Mouse (Mus musculus) midbrain, postnatal 0 days (tissue): ENCODE data around the gene Pate2. TPM values are rescaled to one million over a fixed set of nuclear protein-coding genes. Genes with fewer than 3 reads are reported as not detected.

Experiments
- ATAC-seq: fragments of 200-750 bp; cut with Nextera tagmentation; 2 replicates; pipeline ENCODE4 v1.8.0; 2017; ENCODE audit warnings: moderate number of reproducible peaks, mild to moderate bottlenecking, moderate TSS enrichment, moderate library complexity; ENCODE audit not compliant: low FRiP score
- DNase-seq: peaks from one replicate; pipeline ENCODE4 v3.0.0-alpha.2; 2015; ENCODE audit warnings: low spot score
- H3K27ac ChIP-seq: fragments of 300-500 bp; sonication (generic); 2 replicates; pipeline ENCODE4 v1.5.1; 2014; ENCODE audit warnings: low read depth, mild to moderate bottlenecking, low read length, mixed read lengths
- H3K27me3 ChIP-seq: fragments of 300-500 bp; sonication (generic); 2 replicates; pipeline ENCODE4 v1.6.1; 2014; ENCODE audit warnings: low read length, control low read depth, mixed read lengths; ENCODE audit not compliant: insufficient read depth
- H3K36me3 ChIP-seq: fragments of 300-500 bp; sonication (generic); 2 replicates; pipeline ENCODE4 v1.6.1; 2014; ENCODE audit warnings: low read length, control low read depth, mixed read lengths; ENCODE audit not compliant: insufficient read depth
- H3K4me1 ChIP-seq: fragments of 300-500 bp; sonication (generic); 2 replicates; pipeline ENCODE4 v1.6.1; 2014; ENCODE audit warnings: mild to moderate bottlenecking, control low read depth, antibody characterized with exemption, low read length, mixed read lengths; ENCODE audit not compliant: insufficient read depth
- H3K4me2 ChIP-seq: fragments of 300-500 bp; sonication (generic); 2 replicates; pipeline ENCODE4 v1.6.1; 2014; ENCODE audit warnings: low read depth, mild to moderate bottlenecking, low read length, mixed read lengths; ENCODE audit not compliant: poor library complexity, severe bottlenecking
- H3K4me3 ChIP-seq: fragments of 300-500 bp; sonication (generic); 2 replicates; pipeline ENCODE4 v1.5.1; 2014; ENCODE audit warnings: low read depth, mild to moderate bottlenecking, low read length, moderate library complexity
- H3K9ac ChIP-seq: fragments of 300-500 bp; sonication (generic); replicated peaks from 2 replicates; pipeline ENCODE4 v1.6.1; 2014; ENCODE audit warnings: mild to moderate bottlenecking, low read length, moderate library complexity, mixed read lengths; ENCODE audit not compliant: poor library complexity, severe bottlenecking
- H3K9me3 ChIP-seq: fragments of 300-500 bp; sonication (generic); 2 replicates; pipeline ENCODE4 v1.6.1; 2016; ENCODE audit warnings: low read length, control low read depth
- CTCF ChIP-seq: IDR thresholded peaks from 2 replicates; pipeline ENCODE4 v1.5.1; 2016; ENCODE audit warnings: antibody characterized with exemption, mild to moderate bottlenecking
- WGBS: fragments of 180-500 bp; shearing (Covaris S2); extraction: QIAGEN DNeasy Blood & Tissue Kit; methylation state at CpG from one replicate; pipeline ENCODE4 v1.1.7; 2014; 5-methylcytosine and 5-hydroxymethylcytosine counted together
- polyA plus RNA-seq: library from polyadenylated mRNA; unstranded; fragments of >200 nt; fragmentation: Nextera tagmentation; extraction: Ambion mirVana; gene quantifications from 2 replicates; pipeline ENCODE4 v1.2.1, GENCODE M21; 2015
- total RNA-seq: library from RNA; depleted of rRNA; stranded (reverse); fragments of >200 nt; gene quantifications from 2 replicates; pipeline ENCODE4 v1.2.3, GENCODE M21; 2014; rRNA removed

Pate2 gene
- 0.14 and 0.33 TPM in 2 replicates for total RNA-seq
- 0.42 and 0.54 TPM in 2 replicates for polyA plus RNA-seq

GRCm38 (mm10) chr9:35569571-35570534, at the start of gene Pate2, which contains the start of gene Hyls1:
Gene Pate2, plus strand, starts transcription at chr9:35570284.
Gene Hyls1, minus strand, starts transcription at chr9:35570398.
- Histone ChIP-seq H3K27ac (peak within 1 kb of the TSS; percentile 80), H3K4me1 (no peaks in the 10 kb centered on the region), H3K36me3 (peaks cover 16% of the 10 kb centered on the region), H3K4me2 (peak within 1 kb of the TSS; percentile 85), H3K4me3 (peak within 1 kb of the TSS; percentile 74), H3K9me3 (no peaks in the 10 kb centered on the region), H3K27me3 (no peaks in the 10 kb centered on the region), H3K9ac (peak within 1 kb of the TSS; percentile 68)
- peak; percentile 58 for TF ChIP-seq CTCF
- WGBS, result under 1% methylated on average over 86 of the region's 86 CpGs
- ATAC-seq (peak; percentile 97), DNase-seq (peak; percentile 99)

- no peak overlapping the region for H3K27ac ChIP-seq
- no peak overlapping the region for H3K4me2 ChIP-seq
- no peak overlapping the region for H3K9ac ChIP-seq
- H3K27me3 ChIP-seq, result no peaks in the 10 kb centered on the region
- no peak for TF ChIP-seq CTCF
- DNase-seq (no peak), ATAC-seq (no peak)
- H3K36me3 ChIP-seq, result no peaks in the 10 kb centered on the region
- peaks cover 3% of the 10 kb centered on the region for H3K4me1 ChIP-seq
- no peak overlapping the region for H3K4me3 ChIP-seq
- H3K9me3 ChIP-seq, result no peaks in the 10 kb centered on the region
- WGBS, result 86% methylated on average over 6 of the region's 6 CpGs
Measured at GRCm38 (mm10) chr9:35520631-35521348, 49.3 kb upstream of the Pate2 start.

- TF ChIP-seq CTCF, result no peak
- Histone ChIP-seq H3K9ac (no peak overlapping the region), H3K27me3 (no peaks in the 10 kb centered on the region), H3K4me2 (no peak overlapping the region), H3K27ac (no peak overlapping the region), H3K4me1 (peaks cover 3% of the 10 kb centered on the region), H3K4me3 (no peak overlapping the region), H3K9me3 (no peaks in the 10 kb centered on the region), H3K36me3 (no peaks in the 10 kb centered on the region)
- DNase-seq (no peak), ATAC-seq (no peak)
- WGBS, result 81% methylated on average over 2 of the region's 2 CpGs
Measured at GRCm38 (mm10) chr9:35522241-35522640, 47.8 kb upstream of the Pate2 start.

- H3K9me3 ChIP-seq, result no peaks in the 10 kb centered on the region
- 50% methylated on average over 1 of the region's 1 CpGs for WGBS
- peaks cover 3% of the 10 kb centered on the region for H3K4me1 ChIP-seq
- H3K4me3 ChIP-seq, result no peak overlapping the region
- H3K27ac ChIP-seq, result peak overlapping the region; percentile 53; the same call in 1 of the 2 replicates
- no peak overlapping the region for H3K9ac ChIP-seq
- H3K36me3 ChIP-seq, result no peaks in the 10 kb centered on the region
- ATAC-seq (peak; percentile 17; the same call in 1 of the 2 replicates), DNase-seq (no peak)
- TF ChIP-seq CTCF, result no peak
- no peak overlapping the region for H3K4me2 ChIP-seq
- no peaks in the 10 kb centered on the region for H3K27me3 ChIP-seq
Measured at GRCm38 (mm10) chr9:35522821-35523515, 47.1 kb upstream of the Pate2 start.

GRCm38 (mm10) chr9:35523541-35523940, 46.5 kb upstream of the Pate2 start:
- Histone ChIP-seq H3K9me3 (no peaks in the 10 kb centered on the region), H3K4me1 (peaks cover 3% of the 10 kb centered on the region), H3K36me3 (no peaks in the 10 kb centered on the region), H3K27ac (peak overlapping the region; percentile 53), H3K4me2 (no peak overlapping the region; the same call in 1 of the 2 replicates), H3K9ac (no peak overlapping the region), H3K4me3 (no peak overlapping the region), H3K27me3 (no peaks in the 10 kb centered on the region)
- peak; percentile 53; the same call in 1 of the 2 replicates for ATAC-seq
- WGBS, result 5% methylated on average over 5 of the region's 5 CpGs
- peak; percentile 81 for DNase-seq
- TF ChIP-seq CTCF, result no peak
